Mouse (Mus musculus) MEL (cell line): ENCODE results near the gene Proser3. TPM values are rescaled to one million over a fixed set of nuclear protein-coding genes. Genes with fewer than 3 reads are reported as not detected.

Experiments used
- DNase-seq: peaks from one replicate; pipeline ENCODE4 v3.0.0; 2011; ENCODE audit warnings: low read depth, low spot score
- H3K27ac ChIP-seq: 2 replicates; pipeline ENCODE4 v1.5.1; 2012; ENCODE audit warnings: low read depth, mild to moderate bottlenecking, control low read depth, low read length, moderate library complexity; ENCODE audit not compliant: control insufficient read depth
- H3K27me3 ChIP-seq, 2 experiments: fragments of 150-350 bp in 1 of 2; sonication (generic) in 1 of 2; 2 replicates each; pipeline ENCODE4 v1.6.1; 2012; ENCODE audit warnings: low read length in 2 of 2, mild to moderate bottlenecking in 2 of 2, improper control_type of control experiment in 1 of 2, moderate library complexity in 1 of 2; ENCODE audit not compliant: insufficient read depth in 2 of 2, control insufficient read depth in 1 of 2
- H3K36me3 ChIP-seq, 2 experiments: 2 replicates each; pipeline ENCODE4 v1.6.1; 2012 to 2014; ENCODE audit warnings: low read length in 2 of 2, improper control_type of control experiment in 1 of 2, inconsistent platforms in 1 of 2, mild to moderate bottlenecking in 1 of 2; ENCODE audit not compliant: insufficient read depth in 2 of 2, control insufficient read depth in 1 of 2
- H3K4me1 ChIP-seq, 2 experiments: fragments of 150-350 bp in 1 of 2; sonication (generic) in 1 of 2; 2 replicates each; pipeline ENCODE4 v1.6.1; 2012; ENCODE audit warnings: low read length in 2 of 2, improper control_type of control experiment in 1 of 2, mild to moderate bottlenecking in 1 of 2; ENCODE audit not compliant: insufficient read depth in 2 of 2, control insufficient read depth in 1 of 2
- H3K4me3 ChIP-seq, 2 experiments: fragments of 150-350 bp in 1 of 2; sonication (generic) in 1 of 2; 2 replicates each; pipeline ENCODE4 v1.5.1; 2012; ENCODE audit warnings: low read depth in 2 of 2, low read length in 2 of 2, mild to moderate bottlenecking in 2 of 2, moderate library complexity in 2 of 2, control low read depth in 1 of 2, improper control_type of control experiment in 1 of 2; ENCODE audit not compliant: control insufficient read depth in 1 of 2, insufficient read depth in 1 of 2
- H3K79me2 ChIP-seq: 2 replicates; pipeline ENCODE4 v1.6.1; 2012; ENCODE audit warnings: mild to moderate bottlenecking, low read length, moderate library complexity; ENCODE audit not compliant: control insufficient read depth, poor library complexity, insufficient read depth
- H3K9ac ChIP-seq: 2 replicates; pipeline ENCODE4 v1.6.1; 2012; ENCODE audit warnings: low read depth, mild to moderate bottlenecking, control low read depth, low read length, moderate library complexity; ENCODE audit not compliant: control insufficient read depth, poor library complexity, severe bottlenecking
- H3K9me3 ChIP-seq: fragments of 150-350 bp; sonication (generic); replicated peaks from 2 replicates; pipeline ENCODE4 v1.6.1; 2012; ENCODE audit warnings: mild to moderate bottlenecking, low read length, improper control_type of control experiment, moderate library complexity; ENCODE audit not compliant: insufficient read depth
- CHD1 ChIP-seq: IDR thresholded peaks from 2 replicates; pipeline ENCODE4 v1.6.1; 2012; ENCODE audit warnings: low read depth, mild to moderate bottlenecking, inconsistent platforms, low read length, improper control_type of control experiment
- CTCF ChIP-seq, 3 experiments: IDR thresholded peaks in 2 of 3; conservative IDR thresholded peaks in 1 of 3; 2 replicates each; pipeline ENCODE4 v1.5.1; 2011 to 2012; ENCODE audit warnings: low read length in 3 of 3, low read depth in 2 of 3, mild to moderate bottlenecking in 2 of 3, improper control_type of control experiment in 1 of 3, inconsistent platforms in 1 of 3, mixed read lengths in 1 of 3, moderate library complexity in 1 of 3; ENCODE audit not compliant: control insufficient read depth in 1 of 3, insufficient read depth in 1 of 3, poor library complexity in 1 of 3, severe bottlenecking in 1 of 3
- E2F4 ChIP-seq: IDR thresholded peaks from 2 replicates; pipeline ENCODE4 v1.6.1; 2011; ENCODE audit warnings: low read depth, low read length, improper control_type of control experiment, borderline replicate concordance
- ELF1 ChIP-seq: IDR thresholded peaks from 2 replicates; pipeline ENCODE4 v1.6.1; 2014; ENCODE audit warnings: low read depth, mild to moderate bottlenecking, inconsistent platforms, low read length, improper control_type of control experiment, moderate library complexity
- EP300 ChIP-seq, 2 experiments: IDR thresholded peaks; 2 replicates each; pipeline ENCODE4 v1.6.1; 2011; ENCODE audit warnings: improper control_type of control experiment in 2 of 2, low read length in 2 of 2, low read depth in 1 of 2, mild to moderate bottlenecking in 1 of 2
- MAFK ChIP-seq: IDR thresholded peaks from 2 replicates; pipeline ENCODE4 v1.6.1; 2011; ENCODE audit warnings: low read depth, mild to moderate bottlenecking, low read length, improper control_type of control experiment, borderline replicate concordance
- MAZ ChIP-seq: IDR thresholded peaks from 2 replicates; pipeline ENCODE4 v1.6.1; 2012; ENCODE audit warnings: low read depth, mild to moderate bottlenecking, inconsistent platforms, low read length, improper control_type of control experiment
- MEF2A ChIP-seq: IDR thresholded peaks from 2 replicates; pipeline ENCODE4 v1.6.1; 2014; ENCODE audit warnings: low read depth, mild to moderate bottlenecking, inconsistent platforms, low read length, improper control_type of control experiment; ENCODE audit not compliant: poor library complexity, insufficient replicate concordance, severe bottlenecking; ENCODE audit errors: extremely low read depth
- MXI1 ChIP-seq: IDR thresholded peaks from 2 replicates; pipeline ENCODE4 v1.6.1; 2011; ENCODE audit warnings: mild to moderate bottlenecking, low read depth, low read length, improper control_type of control experiment
- MYC ChIP-seq: IDR thresholded peaks from 2 replicates; pipeline ENCODE4 v1.6.1; 2011; ENCODE audit warnings: low read depth, mild to moderate bottlenecking, low read length, improper control_type of control experiment, moderate library complexity
- NELFE ChIP-seq: IDR thresholded peaks from 2 replicates; pipeline ENCODE4 v1.6.1; 2011; ENCODE audit warnings: low read depth, low read length, improper control_type of control experiment
- NRF1 ChIP-seq: IDR thresholded peaks from 2 replicates; pipeline ENCODE4 v1.6.1; 2014; ENCODE audit warnings: low read depth, mild to moderate bottlenecking, inconsistent platforms, low read length, improper control_type of control experiment, moderate library complexity; ENCODE audit not compliant: poor library complexity, insufficient read depth, severe bottlenecking
- POLR2AphosphoS2 ChIP-seq: IDR thresholded peaks from 2 replicates; pipeline ENCODE4 v1.6.1; 2011; ENCODE audit warnings: low read length, improper control_type of control experiment
- RAD21 ChIP-seq: IDR thresholded peaks from 2 replicates; pipeline ENCODE4 v1.6.1; 2011; ENCODE audit warnings: mild to moderate bottlenecking, low read depth, low read length, improper control_type of control experiment
- TBP ChIP-seq: IDR thresholded peaks from 2 replicates; pipeline ENCODE4 v1.8.0; 2011; ENCODE audit warnings: low read depth, low read length, improper control_type of control experiment
- USF1 ChIP-seq: IDR thresholded peaks from 2 replicates; pipeline ENCODE4 v1.6.1; 2014; ENCODE audit warnings: low read depth, mild to moderate bottlenecking, inconsistent platforms, low read length, improper control_type of control experiment, moderate library complexity
- ZC3H11A ChIP-seq: IDR thresholded peaks from 2 replicates; pipeline ENCODE4 v1.6.1; 2012; ENCODE audit warnings: low read depth, mild to moderate bottlenecking, inconsistent platforms, low read length, improper control_type of control experiment
- ZKSCAN1 ChIP-seq: IDR thresholded peaks from 2 replicates; pipeline ENCODE4 v1.6.1; 2012; ENCODE audit warnings: low read depth, mild to moderate bottlenecking, inconsistent platforms, low read length, improper control_type of control experiment, moderate library complexity
- ZNF384 ChIP-seq: IDR thresholded peaks from 2 replicates; pipeline ENCODE4 v1.6.1; 2012; ENCODE audit warnings: low read depth, mild to moderate bottlenecking, inconsistent platforms, low read length, improper control_type of control experiment
- polyA plus RNA-seq, 2 experiments: library from polyadenylated mRNA; stranded (reverse) in 1 of 2; unstranded in 1 of 2; fragments of >175 nt in 1 of 2; fragments of >200 nt in 1 of 2; gene quantifications; 2 replicates each; pipeline versions ENCODE4 v1.2.1 to v1.2.4; 2012; ENCODE audit warnings: low replicate concordance in 2 of 2, low read depth in 1 of 2; ENCODE audit not compliant: insufficient read length in 2 of 2, insufficient read depth in 1 of 2, missing spikeins in 1 of 2
- total RNA-seq: library from RNA; depleted of rRNA; stranded (reverse); fragments of 300-350 nt; gene quantifications from 2 replicates; pipeline ENCODE4 v1.2.3, GENCODE M21; 2012

Gene Proser3
- total and polyA plus RNA-seq, 3 experiments: 2.3 to 8.9 TPM; not detected in 1

DNA sequence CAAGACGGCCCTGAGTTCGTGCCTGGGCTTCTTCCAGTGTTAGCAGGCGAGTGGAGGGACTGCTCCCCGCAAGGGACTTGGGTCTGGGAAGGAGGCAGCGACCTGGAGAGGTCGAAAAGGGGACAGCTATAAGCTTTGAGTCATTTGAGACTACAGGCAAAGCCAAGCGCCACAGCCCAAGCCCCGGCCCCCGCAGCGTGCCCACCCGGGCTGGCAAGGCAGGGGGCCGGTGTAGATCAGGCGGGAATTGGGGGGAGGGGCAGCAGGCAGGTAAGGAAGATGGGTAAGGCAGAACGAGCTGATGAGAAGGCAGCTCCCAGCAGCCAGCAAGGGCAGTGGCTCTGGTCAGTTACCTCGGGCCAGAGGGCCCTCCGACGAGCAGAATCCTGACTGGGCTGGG, 25.7 kb downstream of the Proser3 start:
- Histone ChIP-seq H3K27ac (no peak overlapping the region), H3K4me3 (no peak overlapping the region), H3K79me2 (no peaks in the 10 kb centered on the region), H3K9ac (no peak overlapping the region), H3K27me3 (no peaks in the 10 kb centered on the region), H3K4me1 (peaks cover 0 to 3% of the 10 kb centered on the region in 2 experiments; a peak in 1 of 4 replicates), H3K9me3 (no peaks in the 10 kb centered on the region), H3K36me3 (no peaks in the 10 kb centered on the region)
- DNase-seq: no peak
- TF ChIP-seq MXI1 (no peak), ZNF384 (no peak), POLR2AphosphoS2 (no peak), EP300 (IDR thresholded peaks at IDR 0.05; ENCODE audit: low read depth in 1 of 2, low read length in 2 of 2) (no peak), NELFE (no peak), ZC3H11A (no peak), TBP (no peak), RAD21 (no peak), MEF2A (no peak), CTCF (IDR thresholded peaks at IDR 0.05 in 2 of 3, conservative IDR thresholded peaks at IDR 0.05 in 1 of 3; ENCODE audit: control insufficient read depth in 1 of 3, insufficient read depth in 1 of 3, low read depth in 2 of 3, low read length in 3 of 3, poor library complexity in 1 of 3, severe bottlenecking in 1 of 3) (no peak), CHD1 (no peak), E2F4 (no peak), MAZ (no peak), USF1 (no peak)

DNA sequence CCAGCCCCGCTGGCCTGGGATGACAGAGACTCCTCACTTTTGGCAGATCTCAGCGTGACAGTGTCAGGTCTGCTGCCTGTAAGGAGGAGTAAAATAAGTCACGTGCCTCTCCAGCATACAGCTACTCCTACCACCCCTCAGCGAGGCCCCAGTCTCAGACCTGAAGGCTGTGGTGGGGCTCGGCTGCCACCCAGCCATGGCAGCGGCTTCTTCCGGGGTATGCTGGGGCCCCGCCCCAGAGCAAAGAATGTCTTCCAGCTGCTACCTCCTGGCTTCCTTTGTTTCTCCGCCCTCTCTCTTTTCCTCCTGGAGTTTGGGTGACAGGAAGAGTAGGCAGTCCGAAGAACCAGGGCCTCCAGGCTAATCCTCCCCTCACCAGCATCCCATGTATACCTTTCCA, 26.1 kb downstream of the Proser3 start:
- Histone ChIP-seq H3K9ac (no peak overlapping the region), H3K27me3 (no peaks in the 10 kb centered on the region), H3K4me1 (no peaks in the 10 kb centered on the region), H3K79me2 (no peaks in the 10 kb centered on the region), H3K4me3 (no peak overlapping the region), H3K36me3 (no peaks in the 10 kb centered on the region), H3K9me3 (no peaks in the 10 kb centered on the region), H3K27ac (no peak overlapping the region)
- TF ChIP-seq MAFK (no peak), ELF1 (no peak), E2F4 (no peak), ZC3H11A (no peak), NRF1 (no peak), MYC (no peak), ZKSCAN1 (no peak)
- no peak for DNase-seq
